Mouse (Mus musculus) small intestine, adult 2 months (tissue): Measurements from ENCODE around the gene Gtpbp3. TPM values are rescaled to one million over a fixed set of nuclear protein-coding genes. Genes with fewer than 3 reads are reported as not detected.

ENCODE experiments used
- H3K27ac ChIP-seq: fragments of 200-500 bp; 2 replicates; pipeline ENCODE4 v1.5.1; 2012; ENCODE audit warnings: low read depth, low read length, control low read depth, inconsistent platforms; ENCODE audit not compliant: insufficient read depth
- H3K27me3 ChIP-seq: fragments of 200-500 bp; 2 replicates; pipeline ENCODE4 v1.6.1; 2012; ENCODE audit warnings: mild to moderate bottlenecking, moderate library complexity, low read length, inconsistent platforms; ENCODE audit not compliant: control insufficient read depth, insufficient read depth
- H3K36me3 ChIP-seq: fragments of 200-500 bp; 2 replicates; pipeline ENCODE4 v1.6.1; 2012; ENCODE audit warnings: mild to moderate bottlenecking, low read length, control low read depth, inconsistent platforms; ENCODE audit not compliant: control insufficient read depth, insufficient read depth
- H3K4me1 ChIP-seq: fragments of 200-500 bp; 2 replicates; pipeline ENCODE4 v1.6.1; 2012; ENCODE audit warnings: low read length, inconsistent platforms, mixed read lengths; ENCODE audit not compliant: control insufficient read depth, insufficient read depth, insufficient read length
- H3K4me3 ChIP-seq: fragments of 200-500 bp; 2 replicates; pipeline ENCODE4 v1.5.1; 2012; ENCODE audit warnings: low read depth, mild to moderate bottlenecking, control low read depth, inconsistent platforms, low read length, moderate library complexity
- CTCF ChIP-seq: fragments of 200-500 bp; IDR thresholded peaks from 2 replicates; pipeline ENCODE4 v1.5.1; 2012; ENCODE audit warnings: low read depth, mild to moderate bottlenecking, control low read depth, inconsistent platforms, low read length, moderate library complexity, mixed read lengths; ENCODE audit not compliant: insufficient replicate concordance, insufficient read length; ENCODE audit errors: extremely low read depth
- POLR2A ChIP-seq: fragments of 200-500 bp; IDR thresholded peaks from 2 replicates; pipeline ENCODE4 v1.6.1; 2012; ENCODE audit warnings: low read depth, mild to moderate bottlenecking, control low read depth, inconsistent platforms, low read length, moderate library complexity
- WGBS: fragments of 180-500 bp; shearing (Covaris S2); methylation state at CpG from one replicate; pipeline ENCODE4 v1.1.7; 2018; 5-methylcytosine and 5-hydroxymethylcytosine counted together
- polyA plus RNA-seq: library from polyadenylated mRNA; depleted of rRNA; stranded (reverse); fragments of >200 nt; gene quantifications from 2 replicates; pipeline ENCODE4 v1.2.3, GENCODE M21; 2012

Gtpbp3 gene
- polyA plus RNA-seq, 1 experiment: 25.8 TPM

- Histone ChIP-seq H3K27ac (no peak overlapping the region), H3K27me3 (no peaks in the 10 kb centered on the region), H3K4me3 (no peak overlapping the region), H3K36me3 (peaks cover 9% of the 10 kb centered on the region; the same call in 1 of the 2 replicates), H3K4me1 (no peaks in the 10 kb centered on the region; the same call in 1 of the 2 replicates)
- 33% methylated on average over 15 of the region's 15 CpGs for WGBS
- no peak for TF ChIP-seq POLR2A
- no peak for TF ChIP-seq CTCF
These were observed 10.1 kb downstream of the Gtpbp3 start for GRCm38 (mm10) chr8:71497881-71498501.

GRCm38 (mm10) chr8:71498816-71499690, 11.2 kb downstream of the Gtpbp3 start:
- TF ChIP-seq CTCF (no peak), POLR2A (no peak)
- Histone ChIP-seq H3K36me3 (peaks cover 3% of the 10 kb centered on the region; the same call in 1 of the 2 replicates), H3K4me1 (no peaks in the 10 kb centered on the region; the same call in 1 of the 2 replicates), H3K27ac (peak overlapping the region; percentile 10; the same call in 1 of the 2 replicates), H3K4me3 (no peak overlapping the region), H3K27me3 (no peaks in the 10 kb centered on the region)
- WGBS: 41% methylated on average over 16 of the region's 16 CpGs

- H3K27ac ChIP-seq: no peak overlapping the region
- peaks cover 3% of the 10 kb centered on the region for H3K4me1 ChIP-seq
- 96% methylated on average over 4 of the region's 4 CpGs for WGBS
- no peak overlapping the region for H3K4me3 ChIP-seq
- H3K36me3 ChIP-seq: no peaks in the 10 kb centered on the region
- H3K27me3 ChIP-seq: peaks cover 11% of the 10 kb centered on the region; the same call in 1 of the 2 replicates
- no peak for TF ChIP-seq POLR2A
- no peak for TF ChIP-seq CTCF
These were observed 16.4 kb downstream of the Gtpbp3 start for GRCm38 (mm10) chr8:71504349-71504748.

- H3K27me3 ChIP-seq: peaks cover 11% of the 10 kb centered on the region; the same call in 1 of the 2 replicates
- TF ChIP-seq CTCF (no peak), POLR2A (no peak)
- H3K4me1 ChIP-seq: peaks cover 3% of the 10 kb centered on the region
These were observed 17.4 kb downstream of the Gtpbp3 start for GRCm38 (mm10) chr8:71505326-71505725.

GRCm38 (mm10) chr8:71505979-71506378, 18.1 kb downstream of the Gtpbp3 start:
- H3K27me3 ChIP-seq: peaks cover 11% of the 10 kb centered on the region; the same call in 1 of the 2 replicates
- no peak overlapping the region for H3K27ac ChIP-seq
- WGBS: 43% methylated on average over 4 of the region's 4 CpGs
- no peak overlapping the region for H3K4me3 ChIP-seq
- TF ChIP-seq CTCF (no peak), POLR2A (no peak)
- H3K36me3 ChIP-seq: no peaks in the 10 kb centered on the region
- peaks cover 3% of the 10 kb centered on the region for H3K4me1 ChIP-seq

More at GRCm38 (mm10) chr8:71505326-71505725, 17.4 kb downstream of the Gtpbp3 start:
- whole genome bisulfite sequencing: 83% methylated on average over 4 of the region's 4 CpGs
- Histone ChIP-seq H3K27ac (no peak overlapping the region), H3K4me3 (no peak overlapping the region), H3K36me3 (no peaks in the 10 kb centered on the region)

- peak overlapping the region; percentile 62 for H3K4me3 ChIP-seq
- H3K4me1 ChIP-seq: peaks cover 3% of the 10 kb centered on the region
- no peaks in the 10 kb centered on the region for H3K36me3 ChIP-seq
- WGBS: under 1% methylated on average over 61 of the region's 61 CpGs
- TF ChIP-seq CTCF: no peak
- no peak for TF ChIP-seq POLR2A
- peaks cover 11% of the 10 kb centered on the region; the same call in 1 of the 2 replicates for H3K27me3 ChIP-seq
- H3K27ac ChIP-seq: no peak overlapping the region
These were observed 19.7 kb downstream of the Gtpbp3 start for GRCm38 (mm10) chr8:71507589-71508104.
